Mouse (Mus musculus) G1E (cell line): ENCODE data around the gene Tmem200b.

Experiments used
- CTCF ChIP-seq: IDR thresholded peaks from 2 replicates; pipeline ENCODE4 v1.5.1; 2012; ENCODE audit warnings: low read depth, low read length, inconsistent platforms, mixed read lengths
- GATA1 ChIP-seq: IDR thresholded peaks from 2 replicates; pipeline ENCODE4 v1.6.1; 2012; ENCODE audit warnings: borderline replicate concordance, low read length, inconsistent platforms, mixed read lengths
- TAL1 ChIP-seq: conservative IDR thresholded peaks from 2 replicates; pipeline ENCODE4 v1.6.1; 2012; ENCODE audit warnings: low read depth, low read length, inconsistent platforms, mixed read lengths

DNA sequence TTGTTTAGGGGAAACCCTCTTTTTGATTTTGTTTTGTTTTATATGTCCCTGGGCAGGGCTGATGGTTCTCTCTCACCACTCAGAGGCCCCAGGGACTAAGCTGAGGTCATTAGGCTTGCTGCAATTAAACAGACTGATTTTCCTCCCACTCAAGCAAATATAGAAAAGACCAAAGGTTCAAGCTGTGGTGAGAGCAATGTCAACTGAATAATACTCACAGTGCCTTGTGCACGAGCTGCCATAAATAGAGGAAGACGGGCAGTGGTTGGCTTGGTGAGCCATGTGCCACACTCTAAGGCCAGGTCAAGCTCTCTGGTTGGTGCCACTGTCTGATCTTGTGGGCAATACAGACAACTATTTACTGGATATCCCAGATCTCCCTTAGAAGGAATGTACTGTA is 17.9 kb downstream of the Tmem200b start:
- TF ChIP-seq CTCF (no peak), GATA1 (no peak), TAL1 (no peak)
